ENCODE assay signal across 10 mouse cellular contexts in the genomic region with DNA sequence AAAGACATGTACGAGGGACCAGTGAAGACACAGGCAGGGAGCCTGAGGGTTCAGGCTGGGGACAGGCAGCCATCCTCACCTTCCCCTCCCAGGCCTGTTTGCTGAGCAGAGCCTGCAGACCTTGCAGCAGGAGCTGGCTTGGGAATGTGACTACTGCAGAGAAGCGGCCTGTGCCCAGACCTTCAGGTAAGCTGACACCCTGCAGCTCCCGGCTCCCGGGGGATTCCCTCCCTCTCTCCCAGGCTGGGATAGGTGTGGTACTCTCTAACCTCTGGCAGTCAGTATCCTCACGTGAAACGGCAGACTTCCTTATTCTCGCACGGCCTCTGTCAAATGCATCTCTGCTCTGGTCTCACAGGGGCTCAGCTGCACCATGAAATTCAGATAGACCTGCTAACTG.
"Had no signal": no experiment of that assay in that cellular context is flagged by ENCODE, and none has a peak within 500 bp of the region (broad histone marks: within the 10 kb centered on the region; RNA-seq: fewer than 3 reads in every experiment).

No protein-coding gene starts in this region.

- H3K27me3 ChIP-seq: kidney, embryonic 15.5 days; midbrain, embryonic 12.5 days; neural tube, embryonic 13.5 days had no signal

- H3K27ac ChIP-seq: kidney, embryonic 15.5 days; left cerebral cortex, adult 2 months; liver, embryonic 14.5 days; midbrain, embryonic 12.5 days; neural tube, embryonic 13.5 days had no signal

- H3K4me2 ChIP-seq: kidney, embryonic 15.5 days; midbrain, embryonic 12.5 days; neural tube, embryonic 13.5 days had no signal

- DNase-seq: kidney, postnatal 25 days; right cerebral cortex, adult 18-20 months; right cerebral cortex, postnatal 25 days; thymus, postnatal 4 days had no signal

- H3K4me1 ChIP-seq: kidney, embryonic 15.5 days; midbrain, embryonic 12.5 days; neural tube, embryonic 13.5 days had no signal

- H3K9me3 ChIP-seq: kidney, embryonic 15.5 days; midbrain, embryonic 12.5 days; neural tube, embryonic 13.5 days had no signal

- H3K4me3 ChIP-seq: kidney, embryonic 15.5 days; left cerebral cortex, adult 2 months; midbrain, embryonic 12.5 days; neural tube, embryonic 13.5 days had no signal

- H3K9ac ChIP-seq: kidney, embryonic 15.5 days; liver, embryonic 14.5 days; midbrain, embryonic 12.5 days; neural tube, embryonic 13.5 days had no signal

- ATAC-seq: midbrain, embryonic 16.5 days had no signal
